Mouse (Mus musculus): ENCODE measurements around the gene Igdcc3.

The Igdcc3 gene

DNA sequence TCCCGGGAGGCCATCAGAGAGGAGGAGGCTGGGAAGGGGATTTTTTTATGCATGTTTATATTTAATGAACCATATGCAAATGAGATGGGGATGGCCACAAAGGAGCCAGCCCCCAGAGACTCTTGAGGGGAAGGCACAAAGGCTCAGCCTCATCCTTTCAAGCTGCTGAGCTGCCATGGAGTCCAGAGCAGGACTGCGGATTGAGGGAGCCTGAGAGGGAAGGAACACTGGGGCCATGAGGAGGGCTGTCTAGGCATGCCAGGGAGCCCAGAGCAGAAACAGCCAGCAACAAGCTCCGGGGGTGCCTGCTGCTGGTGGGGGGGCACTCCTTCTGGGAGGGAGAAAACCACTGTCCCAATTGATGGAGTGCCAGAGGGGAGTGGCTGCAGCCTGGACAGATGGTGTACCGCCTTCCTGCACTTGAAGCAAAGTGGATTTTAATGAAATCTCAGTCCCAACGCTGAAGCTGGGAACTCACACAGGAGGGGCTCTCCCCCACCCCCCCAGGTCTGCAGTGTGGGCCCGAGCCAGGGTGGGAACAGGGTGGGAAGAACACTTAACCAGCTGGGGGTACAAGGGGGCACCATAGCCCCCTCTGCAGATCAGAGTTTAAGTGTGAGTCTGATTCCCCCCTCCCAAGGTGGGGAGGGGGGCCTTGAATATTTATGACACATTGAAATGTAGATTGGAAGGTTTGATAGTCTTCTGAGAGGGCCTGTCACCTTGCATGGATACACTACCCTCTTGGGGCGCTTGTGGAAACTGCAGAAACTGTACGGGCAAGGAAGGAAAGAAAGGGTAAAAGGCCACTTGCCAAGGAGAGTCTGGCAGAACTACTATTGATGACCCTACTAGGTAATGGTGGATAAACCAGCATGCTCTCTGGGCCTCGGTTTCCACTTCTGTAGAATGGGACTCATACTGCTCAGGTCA, 35.2 kb downstream of the Igdcc3 start:
- DNase-seq (ENCODE audit: low spot score in 2 of 2): no peak

GRCm38 (mm10) chr9:65177497-65177896, 36.5 kb downstream of the Igdcc3 start:
- no peak for DNase-seq (ENCODE audit: low spot score in 2 of 2)

DNA sequence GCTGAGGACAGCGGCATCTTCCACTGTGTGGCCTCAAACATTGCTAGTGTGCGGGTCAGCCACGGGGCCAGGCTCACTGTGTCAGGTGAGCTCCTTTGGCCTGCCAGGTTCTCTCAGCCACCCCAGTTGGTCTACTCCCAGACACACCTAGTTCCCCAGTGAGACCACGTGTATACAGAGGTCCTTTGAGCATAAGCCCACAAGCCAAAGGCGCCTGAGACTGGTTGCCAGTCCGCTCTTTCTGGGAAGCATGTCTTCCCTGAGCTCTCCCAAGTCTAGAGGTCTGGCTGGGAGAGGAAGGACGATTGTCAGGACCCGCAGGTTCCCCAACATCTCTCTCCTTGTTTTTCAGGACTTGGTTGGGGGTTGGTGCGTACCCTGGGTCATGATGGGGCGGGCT, 36.9 kb downstream of the Igdcc3 start:
- no peak for DNase-seq (ENCODE audit: low spot score in 2 of 2)

DNA sequence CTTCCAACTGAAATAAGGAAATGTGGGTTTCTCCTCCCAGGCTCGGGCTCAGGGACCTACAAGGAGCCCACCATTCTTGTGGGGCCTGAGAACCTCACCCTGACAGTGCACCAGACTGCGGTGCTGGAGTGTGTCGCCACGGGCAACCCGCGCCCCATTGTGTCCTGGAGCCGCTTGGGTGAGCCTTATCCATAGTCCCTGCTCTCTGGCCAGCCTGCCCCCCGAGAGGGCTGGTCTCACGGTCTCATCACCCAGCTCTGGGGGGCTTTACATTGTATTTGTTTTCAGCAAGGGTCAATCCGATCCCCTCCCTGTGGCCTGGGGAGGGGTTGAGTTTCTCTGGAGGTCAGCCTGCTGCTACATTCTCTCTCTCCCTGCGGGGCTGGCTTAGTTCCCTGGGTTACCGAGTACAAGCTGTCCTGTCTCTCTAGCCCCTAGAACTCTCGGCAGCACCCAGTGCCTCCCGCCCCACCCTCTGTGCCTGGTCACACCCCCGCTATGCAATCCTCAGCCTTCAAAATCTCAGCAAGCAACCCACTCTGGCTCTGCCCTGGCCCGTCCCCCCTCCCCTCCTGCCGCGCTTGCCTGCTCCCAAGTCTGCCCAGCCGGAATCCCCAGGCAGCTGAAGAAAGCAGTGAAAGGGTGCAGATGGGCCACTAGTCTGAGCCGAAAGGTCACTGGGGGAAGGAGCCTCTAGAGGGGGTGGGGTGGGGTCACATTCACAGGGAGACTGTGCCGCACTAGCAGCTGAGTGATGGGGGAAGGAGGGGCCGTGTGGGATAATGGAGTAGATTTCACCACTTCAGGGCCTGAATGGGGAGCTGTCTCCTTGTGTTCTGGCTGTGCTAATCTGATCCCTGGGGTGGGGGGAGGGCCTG, 37.6 kb downstream of the Igdcc3 start:
- no peak for DNase-seq (ENCODE audit: low spot score in 2 of 2)

DNA sequence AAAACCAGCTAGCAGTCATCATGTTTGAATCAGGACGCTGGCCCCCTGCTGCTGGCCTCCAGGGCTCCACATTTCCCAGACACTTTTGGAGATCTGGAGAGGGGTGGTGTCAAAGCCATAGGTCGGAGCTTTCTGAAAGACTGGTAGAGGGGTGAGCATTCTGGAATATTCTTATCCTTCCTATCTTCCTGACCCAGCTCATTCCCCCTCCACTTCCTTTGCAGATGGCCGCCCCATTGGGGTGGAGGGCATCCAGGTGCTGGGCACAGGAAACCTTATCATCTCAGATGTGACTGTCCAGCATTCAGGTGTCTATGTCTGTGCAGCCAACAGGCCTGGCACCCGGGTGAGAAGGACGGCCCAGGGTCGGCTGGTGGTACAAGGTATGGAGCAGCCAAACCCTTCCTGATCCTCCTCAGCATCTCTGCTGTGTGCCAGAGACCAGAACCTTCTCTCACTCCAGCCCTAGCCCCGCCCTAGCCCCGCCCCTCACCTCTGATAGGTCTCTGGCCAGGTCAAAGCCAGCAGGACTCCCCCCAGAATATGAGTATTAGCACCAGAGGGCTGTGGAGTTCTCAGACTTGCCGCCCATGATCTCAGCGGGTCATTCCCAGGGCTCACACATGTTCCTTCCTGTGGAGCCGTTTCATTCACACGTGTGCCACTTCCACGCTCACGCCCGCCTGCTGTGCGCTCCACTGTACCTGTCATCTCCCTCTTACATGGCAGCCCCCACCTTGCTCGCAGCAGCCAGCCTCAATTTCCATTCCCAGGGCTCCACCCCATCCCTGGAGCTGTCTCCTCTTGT, 39.0 kb downstream of the Igdcc3 start:
- no peak for DNase-seq (ENCODE audit: low spot score in 2 of 2)

DNA sequence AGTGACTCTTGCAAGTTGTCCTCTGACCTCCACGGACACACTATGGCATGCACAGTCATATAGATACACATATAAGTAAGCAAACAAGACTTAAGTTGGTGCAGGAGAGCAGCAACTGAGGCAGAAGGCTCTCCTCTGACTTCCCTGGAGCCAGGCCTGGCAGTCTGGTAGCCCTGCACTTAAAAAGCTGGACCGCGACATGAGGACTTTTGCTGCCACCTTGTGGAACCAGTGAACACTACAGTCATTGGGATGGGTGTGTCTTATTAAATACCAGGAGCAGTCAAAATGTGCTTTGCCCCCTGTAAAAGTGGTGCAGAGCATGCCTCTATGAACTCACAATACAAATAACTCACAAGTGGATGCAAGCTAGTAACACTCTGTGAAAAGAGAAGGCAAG, 47.6 kb downstream of the Igdcc3 start:
- peak; percentile 39 to 63 for DNase-seq (ENCODE audit: low spot score in 2 of 2)

DNA sequence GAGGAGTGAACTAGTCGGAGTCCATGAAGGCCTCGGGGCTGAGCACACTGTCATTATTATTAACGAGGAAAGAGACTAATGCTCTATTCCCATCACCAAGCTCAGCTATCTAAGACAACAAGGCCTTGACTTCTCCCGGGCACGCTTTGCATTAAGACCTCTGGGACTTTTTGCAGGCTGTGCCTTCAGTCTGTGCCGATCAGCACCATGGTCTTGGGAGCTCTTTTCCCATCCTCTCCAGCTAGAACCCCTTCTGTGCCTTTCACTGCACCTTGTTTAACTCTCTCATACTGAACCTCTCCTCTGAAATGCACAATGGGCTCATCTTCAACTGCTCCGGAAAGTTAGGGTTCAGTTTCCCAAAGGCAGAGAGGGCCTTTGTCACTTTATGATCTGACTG, 49.3 kb downstream of the Igdcc3 start:
- DNase-seq (ENCODE audit: low spot score in 2 of 2): no peak

GRCm38 (mm10) chr9:65191389-65191754, 50.4 kb downstream of the Igdcc3 start:
- no peak for DNase-seq (ENCODE audit: low spot score in 2 of 2)

GRCm38 (mm10) chr9:65191755-65192469, 50.9 kb downstream of the Igdcc3 start:
- no peak for DNase-seq (ENCODE audit: low spot score in 2 of 2)

DNA sequence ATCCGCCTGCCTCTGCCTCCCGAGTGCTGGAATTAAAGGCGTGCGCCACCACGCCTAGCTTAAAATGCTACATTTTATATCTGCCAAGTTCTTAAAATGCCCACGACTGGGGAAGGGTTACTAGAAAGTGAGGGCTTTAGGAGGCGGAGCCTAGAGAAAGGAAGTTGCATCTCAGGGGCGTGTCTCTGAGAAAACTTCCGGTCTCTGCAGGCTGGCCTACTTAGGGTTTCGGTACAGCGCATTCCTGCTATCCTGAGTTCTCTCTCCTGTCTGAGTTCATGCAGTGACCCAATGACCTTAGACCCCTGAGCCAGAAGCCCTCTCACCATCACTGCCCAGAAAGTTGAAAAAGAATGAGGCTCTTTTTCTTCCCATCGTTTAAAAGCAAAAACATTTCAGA, 52.2 kb downstream of the Igdcc3 start:
- no peak for DNase-seq (ENCODE audit: low spot score in 2 of 2)

DNA sequence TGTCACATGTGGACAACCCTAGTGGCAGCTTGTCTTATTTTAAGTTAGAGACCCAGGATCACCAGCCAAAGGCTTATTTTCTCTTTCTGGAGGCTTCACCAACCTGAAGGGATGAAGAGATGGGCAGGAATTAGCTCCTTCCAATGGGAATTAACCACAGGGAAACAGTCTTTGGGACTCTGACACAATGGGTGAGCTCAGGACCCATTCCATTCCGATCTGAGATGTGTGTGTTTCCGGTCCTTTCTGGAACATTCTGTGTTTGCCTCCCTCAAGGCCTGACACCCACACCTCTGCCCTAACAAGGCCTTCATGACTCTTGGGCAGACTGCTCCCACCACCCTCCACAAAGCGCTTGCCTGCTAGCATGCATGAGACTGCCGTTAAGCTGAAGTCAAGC, 54.1 kb downstream of the Igdcc3 start, which contains the start of gene Parp16:
Parp16 (plus strand) TSS at position 301 of the 400 bp plus-strand sequence.
- no peak for DNase-seq (ENCODE audit: low spot score in 2 of 2)

DNA sequence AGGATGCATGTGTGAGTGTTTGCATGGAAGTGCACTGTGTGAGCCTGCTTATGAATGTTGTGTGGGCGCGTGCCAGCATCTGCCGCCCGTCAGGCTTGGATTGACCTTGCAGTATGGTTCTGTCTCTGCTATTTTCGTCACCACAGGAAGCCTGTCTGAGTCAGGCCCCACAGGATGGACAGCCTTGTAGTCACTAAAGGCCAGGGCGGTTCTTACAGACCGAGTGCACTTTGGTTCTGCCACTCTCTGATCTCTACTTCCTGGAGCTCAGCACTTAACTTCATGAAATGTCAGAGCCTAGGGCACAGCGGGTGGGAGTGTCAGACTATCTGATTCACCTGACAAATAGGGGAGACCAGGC, 54.6 kb downstream of the Igdcc3 start:
- DNase-seq (ENCODE audit: low spot score in 2 of 2): no peak

GRCm38 (mm10) chr9:65195982-65196737, 55.2 kb downstream of the Igdcc3 start:
- DNase-seq (ENCODE audit: low spot score in 2 of 2): no peak

DNA sequence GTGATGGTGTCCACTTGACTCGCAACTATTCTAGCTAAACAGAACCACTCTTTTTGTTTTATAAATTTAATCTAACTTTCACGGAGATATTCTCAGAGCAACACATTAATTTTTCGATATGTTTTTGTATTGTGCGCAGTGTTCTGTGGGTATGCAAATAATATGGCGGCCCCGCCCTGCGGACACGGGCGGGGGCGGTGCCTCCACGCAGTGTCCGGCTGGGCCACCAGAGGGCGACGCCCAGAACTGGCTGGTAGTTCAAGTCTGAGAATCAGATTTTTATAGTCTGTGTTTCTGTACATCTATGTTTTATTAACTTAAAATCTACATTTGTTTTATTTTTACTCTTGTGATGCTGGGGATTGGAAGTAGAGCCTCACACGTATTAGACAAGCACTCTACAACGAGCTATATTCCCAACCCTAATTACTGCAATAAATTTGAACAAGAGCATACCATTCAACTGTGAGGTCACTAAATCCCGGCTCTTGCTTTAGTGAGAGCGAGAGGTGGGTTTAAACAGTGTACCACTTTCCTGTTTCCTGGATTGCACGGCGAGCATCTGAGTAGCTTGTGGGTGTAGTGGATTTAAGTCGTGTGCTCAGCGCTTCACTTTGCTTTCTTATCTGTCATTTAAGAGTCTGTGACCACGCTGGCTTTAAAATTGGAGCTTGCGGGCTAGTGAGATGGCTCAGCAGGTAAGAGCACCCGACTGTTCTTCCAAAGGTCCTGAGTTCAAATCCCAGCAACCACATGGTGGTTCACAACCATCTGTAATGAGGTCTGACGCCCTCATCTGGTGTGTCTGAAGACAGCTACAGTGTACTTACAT, 56.0 kb downstream of the Igdcc3 start:
- DNase-seq (ENCODE audit: low spot score in 2 of 2): peak; percentile 90 to 99

DNA sequence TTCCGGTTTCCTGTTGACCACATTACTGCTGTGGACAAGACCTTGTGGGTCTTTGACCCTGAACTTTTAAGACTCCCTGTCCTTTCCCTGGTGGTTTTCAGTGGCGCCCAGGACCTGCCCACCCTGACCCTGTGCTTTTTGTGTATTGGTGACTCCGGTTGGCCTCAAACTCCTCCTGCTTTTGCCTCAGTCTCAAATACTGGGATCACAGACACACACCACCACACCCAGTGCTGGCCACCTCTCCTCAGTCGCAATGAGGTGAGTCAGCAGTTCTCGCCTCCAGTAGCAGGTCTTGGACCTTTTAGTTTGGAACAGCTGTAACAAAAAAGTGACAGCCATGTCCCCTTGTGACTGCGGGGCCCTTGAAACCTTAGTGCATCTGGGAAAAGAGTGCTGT, 56.8 kb downstream of the Igdcc3 start:
- no peak for DNase-seq (ENCODE audit: low spot score in 2 of 2)

GRCm38 (mm10) chr9:65199723-65200122, 58.7 kb downstream of the Igdcc3 start:
- DNase-seq (ENCODE audit: low spot score in 2 of 2): no peak

DNA sequence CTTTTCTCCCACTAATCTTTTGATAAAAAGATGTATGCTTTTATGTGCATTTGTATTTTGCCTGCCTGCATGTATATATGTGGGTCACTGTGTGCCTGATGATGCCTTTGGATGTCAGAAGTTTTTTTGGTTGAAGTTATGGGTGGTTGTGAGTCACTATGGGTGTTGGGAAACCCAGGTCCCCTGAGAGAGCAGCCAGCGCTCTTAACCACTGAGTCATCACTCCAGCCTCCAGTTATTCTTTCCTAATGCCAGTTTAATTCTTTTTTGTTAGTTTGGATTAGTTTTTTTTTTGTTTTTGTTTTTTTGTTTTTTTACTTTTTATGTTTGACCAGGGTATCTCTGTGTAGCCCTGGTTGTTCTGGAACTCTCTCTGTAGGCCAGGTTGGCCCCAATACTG, 59.6 kb downstream of the Igdcc3 start:
- no peak for DNase-seq (ENCODE audit: low spot score in 2 of 2)

- DNase-seq (ENCODE audit: low spot score in 2 of 2): no peak
These were observed 60.0 kb downstream of the Igdcc3 start for GRCm38 (mm10) chr9:65201021-65201380.

DNA sequence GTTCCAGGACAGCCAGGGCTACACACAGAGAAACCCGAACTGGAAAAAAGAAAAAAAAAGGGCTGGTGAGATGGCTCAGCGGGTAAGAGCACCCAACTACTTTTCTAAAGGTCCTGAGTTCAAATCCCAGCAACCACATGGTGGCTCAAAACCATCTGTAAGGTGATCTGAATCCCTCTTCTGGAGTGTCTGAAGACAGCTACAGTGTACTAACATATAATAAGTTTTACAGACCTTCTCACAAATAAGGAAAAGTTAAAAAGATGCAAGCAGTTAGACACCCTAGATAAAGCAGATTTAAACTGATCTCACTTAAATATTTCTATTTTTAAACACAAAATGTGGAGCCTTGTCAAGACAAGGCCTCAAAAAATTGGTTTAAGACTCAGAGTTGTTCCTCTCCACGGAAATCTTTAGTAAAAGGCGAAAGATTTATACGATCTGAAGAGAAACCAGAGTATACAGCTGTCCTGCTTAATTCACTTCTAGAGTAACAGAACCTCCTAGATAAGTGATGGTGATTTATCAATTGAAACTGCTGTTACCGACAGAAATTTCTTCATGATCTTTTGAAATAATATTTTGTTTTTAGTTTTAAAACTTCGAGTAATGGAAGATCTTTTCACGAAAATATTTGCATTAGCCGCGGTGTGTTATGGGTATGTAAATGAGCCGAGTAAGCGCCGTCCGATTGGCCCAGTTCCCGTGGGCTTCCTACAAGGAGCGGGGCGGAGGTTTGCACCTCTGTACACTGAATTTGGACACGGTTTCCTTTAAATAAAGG, 60.6 kb downstream of the Igdcc3 start:
- DNase-seq (ENCODE audit: low spot score in 2 of 2): peak; percentile 61 to 76

Data from thymus, postnatal 10 days (tissue).